Mouse (Mus musculus) embryonic fibroblast, embryonic 13.5 days (primary cell): ENCODE data around the gene Fhad1. TPM values are rescaled to one million over a fixed set of nuclear protein-coding genes. Genes with fewer than 3 reads are reported as not detected.

Source experiments
- H3K27ac ChIP-seq: 2 replicates; pipeline ENCODE4 v1.5.1; 2012; ENCODE audit warnings: low read length, control low read depth, inconsistent platforms; ENCODE audit not compliant: insufficient read depth
- H3K4me1 ChIP-seq: 2 replicates; pipeline ENCODE4 v1.6.1; 2011; ENCODE audit warnings: low read length; ENCODE audit not compliant: control insufficient read depth, insufficient read depth
- H3K4me3 ChIP-seq: 2 replicates; pipeline ENCODE4 v1.5.1; 2011; ENCODE audit warnings: mild to moderate bottlenecking, control low read depth, low read length; ENCODE audit not compliant: insufficient read depth
- CTCF ChIP-seq: IDR thresholded peaks from 2 replicates; pipeline ENCODE4 v1.5.1; 2011; ENCODE audit warnings: mild to moderate bottlenecking, control low read depth, low read length, moderate library complexity, borderline replicate concordance; ENCODE audit not compliant: insufficient read depth
- POLR2A ChIP-seq: IDR thresholded peaks from 2 replicates; pipeline ENCODE4 v1.6.1; 2011; ENCODE audit warnings: low read depth, mild to moderate bottlenecking, control low read depth, low read length, moderate library complexity
- polyA plus RNA-seq: library from polyadenylated mRNA; stranded (reverse); fragments of >200 nt; gene quantifications from 2 replicates; pipeline ENCODE4 v1.2.4, GENCODE M21; 2011; ENCODE audit warnings: low read depth; ENCODE audit not compliant: missing spikeins, insufficient read length

Gene Fhad1
- polyA plus RNA-seq, 1 experiment = not detected

DNA sequence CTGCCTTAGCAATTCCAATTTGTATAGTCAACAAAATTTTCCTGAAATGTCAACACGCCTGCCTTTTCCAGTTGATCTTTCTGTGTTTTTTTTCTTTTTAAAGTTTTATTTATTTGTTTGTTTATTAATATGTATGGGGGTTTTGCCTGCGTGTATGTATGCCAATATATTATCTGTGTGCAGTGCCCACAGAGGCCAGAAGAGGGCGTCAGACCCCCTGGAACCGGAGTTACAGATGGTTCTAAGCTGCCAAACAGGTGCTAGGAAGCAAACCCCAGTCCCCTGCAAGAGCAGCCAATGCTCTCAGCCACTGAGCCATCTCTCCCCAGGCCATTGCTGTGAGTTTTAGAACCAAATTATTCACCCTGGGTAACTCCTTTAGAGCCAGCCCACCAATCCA is 76.3 kb downstream of the Fhad1 start:
- TF ChIP-seq CTCF (no peak), POLR2A (no peak)

DNA sequence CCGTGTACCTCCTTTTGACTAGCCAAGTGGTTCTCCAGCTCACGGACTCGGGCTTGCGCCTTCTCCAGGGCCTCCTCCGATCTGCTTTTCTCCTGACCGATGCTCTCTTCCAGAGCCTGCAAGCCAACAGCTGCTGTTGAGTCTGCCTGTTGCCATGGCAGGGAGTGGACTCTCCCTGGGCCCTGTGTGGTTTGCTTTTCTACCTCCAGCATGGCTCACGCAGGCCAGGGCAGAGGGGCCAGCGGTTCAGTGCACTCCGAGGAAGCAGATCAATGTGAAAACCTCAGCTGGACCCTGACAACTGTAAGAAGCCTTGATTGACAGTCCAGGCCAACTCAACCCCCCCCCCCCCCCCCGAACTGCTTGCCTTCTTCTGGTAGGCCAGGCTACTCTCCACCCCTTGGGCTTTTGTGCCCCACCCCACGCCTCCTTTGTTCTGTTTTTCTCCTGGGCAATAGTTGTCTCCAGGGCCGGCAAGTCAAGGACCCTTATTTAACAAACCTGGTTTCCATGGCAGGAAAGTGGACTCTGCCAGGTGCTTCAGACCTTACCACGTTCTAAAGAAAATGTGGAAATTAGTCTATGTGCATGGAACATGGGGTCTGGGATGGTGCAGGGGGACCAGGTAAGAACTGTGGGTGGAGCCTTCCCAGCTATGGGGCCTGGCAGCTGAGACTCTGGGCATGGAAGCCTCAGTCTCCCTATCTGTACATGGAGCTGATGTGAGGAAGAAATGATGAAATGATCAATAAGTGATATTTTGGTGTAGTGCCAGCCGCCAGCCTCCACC is 81.9 kb downstream of the Fhad1 start:
- no peak overlapping the region for H3K27ac ChIP-seq
- H3K4me3 ChIP-seq = no peak overlapping the region
- TF ChIP-seq POLR2A = no peak
- H3K4me1 ChIP-seq = no peaks in the 10 kb centered on the region

More for the DNA sequence above, 76.3 kb downstream of the Fhad1 start:
- no peak overlapping the region for H3K27ac ChIP-seq
- no peak overlapping the region for H3K4me3 ChIP-seq
- no peaks in the 10 kb centered on the region for H3K4me1 ChIP-seq

DNA sequence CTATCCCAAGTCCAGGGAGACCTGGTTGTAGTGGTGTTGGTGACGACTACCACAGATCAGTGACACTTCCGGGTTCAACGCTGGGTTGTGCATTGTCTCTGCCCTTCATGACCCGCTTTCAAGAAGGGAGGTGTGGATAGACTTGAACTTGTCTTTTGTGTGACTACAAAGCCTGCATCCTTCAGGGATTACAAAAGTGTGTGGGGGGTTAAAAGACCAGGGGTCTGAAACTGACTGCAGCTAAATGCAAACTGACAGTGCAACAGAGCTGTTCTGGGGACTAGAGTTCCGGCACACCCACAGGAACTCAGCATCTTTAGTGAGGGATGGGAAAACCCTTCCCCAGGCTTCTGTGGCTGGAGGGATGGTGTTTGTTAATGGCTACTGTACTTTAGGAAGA is 83.4 kb downstream of the Fhad1 start:
- no peak for TF ChIP-seq CTCF
- no peak for TF ChIP-seq POLR2A
- H3K27ac ChIP-seq = no peak overlapping the region
- no peak overlapping the region for H3K4me3 ChIP-seq
- H3K4me1 ChIP-seq = no peaks in the 10 kb centered on the region

DNA sequence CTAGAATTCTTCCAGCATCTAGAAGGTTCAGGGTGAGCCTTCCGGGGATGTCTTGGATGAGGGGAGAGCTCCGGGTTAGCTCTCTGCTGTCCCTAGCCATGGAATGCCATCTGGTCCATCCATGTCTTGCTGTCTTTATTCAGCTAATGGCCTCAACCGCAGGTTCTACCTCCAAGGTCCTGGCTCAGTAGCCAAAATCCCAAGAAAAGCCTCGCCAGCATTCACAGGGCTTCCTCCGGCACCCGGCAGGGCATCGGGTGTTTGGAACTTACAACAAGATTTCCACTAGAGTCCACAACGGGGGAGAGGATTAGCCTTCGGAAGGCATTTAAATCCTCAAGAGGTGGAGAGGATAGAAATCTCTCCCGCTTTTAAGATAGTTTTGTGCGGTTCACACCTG is 84.9 kb downstream of the Fhad1 start:
- Histone ChIP-seq H3K4me3 (no peak overlapping the region), H3K4me1 (peaks cover 5% of the 10 kb centered on the region; the same call in 1 of the 2 replicates), H3K27ac (no peak overlapping the region)
- no peak for TF ChIP-seq POLR2A

DNA sequence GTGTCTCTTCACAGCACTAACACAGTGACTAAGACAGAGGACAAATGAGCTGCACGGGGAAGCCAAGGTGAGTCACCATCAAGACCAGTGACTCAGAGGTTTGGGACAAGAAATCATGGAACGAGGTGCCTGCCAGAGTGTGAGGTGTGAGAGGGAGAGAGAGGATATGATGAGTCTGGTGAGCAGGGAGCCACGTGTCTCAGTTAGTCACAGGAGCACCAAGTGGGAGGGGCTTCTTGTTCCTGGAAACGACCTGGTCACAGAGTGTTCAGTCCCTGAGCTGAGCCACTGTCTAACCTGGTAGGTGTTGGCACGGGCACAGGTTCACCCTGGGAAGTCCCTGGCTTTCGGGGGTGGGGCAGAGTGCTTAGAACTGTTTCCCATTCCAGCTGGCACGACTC is 86.0 kb downstream of the Fhad1 start:
- H3K4me1 ChIP-seq = peaks cover 5% of the 10 kb centered on the region; the same call in 1 of the 2 replicates
- H3K4me3 ChIP-seq = no peak overlapping the region
- no peak overlapping the region for H3K27ac ChIP-seq
- no peak for TF ChIP-seq POLR2A
- TF ChIP-seq CTCF = no peak

DNA sequence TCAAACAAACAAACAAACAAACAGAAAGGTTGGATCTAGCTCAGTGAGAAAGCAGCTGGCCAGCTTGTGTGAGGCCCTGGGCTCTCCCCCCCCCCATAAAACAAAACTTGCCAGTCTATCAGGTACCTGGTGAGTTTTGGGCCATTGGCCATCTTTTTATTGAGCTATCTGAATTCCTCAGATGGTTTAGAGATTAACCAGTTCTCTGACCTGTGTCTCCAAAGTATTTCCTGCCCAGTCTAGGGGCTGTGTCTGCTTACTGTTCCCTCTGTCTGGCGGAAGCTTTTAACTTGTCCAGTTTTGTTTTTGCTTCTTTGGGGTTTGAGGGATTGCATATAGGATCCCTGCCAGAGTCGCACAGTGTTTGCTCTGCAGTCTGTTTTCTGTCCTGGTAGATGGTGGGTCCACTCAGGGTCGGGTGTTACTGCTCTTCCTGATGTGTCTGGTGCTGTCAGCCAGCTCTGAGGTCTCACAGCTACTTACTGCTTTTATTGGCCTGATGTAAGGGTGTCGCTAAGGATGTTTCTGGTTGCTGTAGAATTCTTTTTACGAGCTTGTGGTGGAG is 89.0 kb downstream of the Fhad1 start:
- Histone ChIP-seq H3K4me3 (no peak overlapping the region), H3K4me1 (peaks cover 5% of the 10 kb centered on the region; the same call in 1 of the 2 replicates), H3K27ac (no peak overlapping the region)
- TF ChIP-seq POLR2A (no peak), CTCF (no peak)

DNA sequence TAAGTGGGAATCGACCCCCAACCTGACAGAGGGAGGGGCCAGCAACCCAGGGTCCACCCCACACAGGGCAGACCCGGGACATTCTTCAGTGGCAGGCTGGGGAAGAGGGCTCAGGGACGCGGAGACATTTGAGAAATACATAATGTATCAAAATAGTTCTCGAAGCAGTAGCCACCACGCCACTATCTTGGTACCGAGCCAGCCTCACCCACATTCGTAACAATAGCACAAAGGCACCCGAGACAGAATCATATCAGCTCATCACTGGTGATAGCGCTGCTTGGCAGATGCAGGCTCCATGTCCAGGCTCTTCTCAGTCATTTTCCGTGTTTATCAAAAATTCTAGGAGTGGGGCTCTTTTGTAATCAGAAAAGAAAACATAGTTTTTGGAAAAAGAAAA is 90.9 kb downstream of the Fhad1 start:
- Histone ChIP-seq H3K4me1 (peaks cover 5% of the 10 kb centered on the region; the same call in 1 of the 2 replicates), H3K4me3 (no peak overlapping the region), H3K27ac (no peak overlapping the region)
- TF ChIP-seq POLR2A = no peak
- TF ChIP-seq CTCF = no peak

DNA sequence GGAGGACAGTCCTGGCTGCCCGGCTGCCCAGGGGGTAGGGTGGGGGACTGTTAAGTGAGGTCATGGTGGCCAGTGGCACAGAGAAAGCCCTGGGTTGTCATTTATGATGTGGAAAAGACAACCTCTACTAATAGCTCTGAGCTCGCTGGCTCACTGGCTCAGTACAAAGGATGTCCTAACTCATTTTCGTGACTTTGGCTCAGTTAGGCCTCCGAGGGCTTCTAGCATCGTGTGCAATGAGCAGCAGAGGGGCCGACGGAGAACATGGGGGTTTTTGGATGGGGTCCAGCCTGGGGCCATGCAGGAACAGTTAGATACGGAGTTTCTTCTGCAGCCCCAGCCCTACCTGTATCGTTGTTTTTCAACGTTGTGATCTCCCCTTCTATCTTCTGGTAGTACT is 94.5 kb downstream of the Fhad1 start:
- H3K4me1 ChIP-seq = no peaks in the 10 kb centered on the region
- TF ChIP-seq POLR2A = no peak
- no peak for TF ChIP-seq CTCF
- no peak overlapping the region for H3K27ac ChIP-seq

DNA sequence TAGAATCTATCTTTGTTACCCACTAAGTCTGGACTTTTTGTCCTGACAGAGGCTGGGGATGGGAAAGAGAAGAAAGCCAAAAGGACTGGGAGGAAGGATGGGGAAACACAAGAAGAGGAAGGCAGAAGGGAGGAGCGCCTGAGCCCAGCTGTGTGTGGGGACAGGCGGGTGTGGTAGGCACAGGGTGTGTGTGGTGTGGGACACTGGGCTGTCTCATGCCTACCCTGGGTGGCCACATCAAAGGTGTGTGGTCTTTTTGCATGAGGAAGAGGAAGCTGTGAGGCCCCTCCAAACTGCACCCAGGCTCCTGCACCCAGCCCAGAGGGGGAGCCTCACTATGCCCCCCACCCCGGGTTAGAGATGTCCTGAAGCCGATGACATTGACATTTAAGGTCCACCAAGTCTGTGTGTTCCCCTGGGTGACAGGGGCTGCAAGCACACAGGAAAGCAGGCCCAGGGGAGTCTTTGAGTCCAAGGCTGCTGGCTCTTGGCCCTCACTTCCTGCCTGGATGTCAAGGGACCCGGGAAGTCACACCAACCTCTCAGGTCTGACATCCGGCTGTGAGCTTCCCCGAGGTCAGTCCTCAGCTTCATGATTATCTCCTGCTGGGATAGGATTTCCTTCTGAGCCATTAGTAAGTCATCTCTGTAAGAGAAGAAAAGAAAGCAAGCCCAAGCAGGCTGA is 97.0 kb downstream of the Fhad1 start:
- H3K4me3 ChIP-seq = no peak overlapping the region
- TF ChIP-seq CTCF (no peak), POLR2A (no peak)
- H3K4me1 ChIP-seq = no peaks in the 10 kb centered on the region
- H3K27ac ChIP-seq = no peak overlapping the region

More for the DNA sequence above, 94.5 kb downstream of the Fhad1 start:
- H3K4me3 ChIP-seq = no peak overlapping the region

DNA sequence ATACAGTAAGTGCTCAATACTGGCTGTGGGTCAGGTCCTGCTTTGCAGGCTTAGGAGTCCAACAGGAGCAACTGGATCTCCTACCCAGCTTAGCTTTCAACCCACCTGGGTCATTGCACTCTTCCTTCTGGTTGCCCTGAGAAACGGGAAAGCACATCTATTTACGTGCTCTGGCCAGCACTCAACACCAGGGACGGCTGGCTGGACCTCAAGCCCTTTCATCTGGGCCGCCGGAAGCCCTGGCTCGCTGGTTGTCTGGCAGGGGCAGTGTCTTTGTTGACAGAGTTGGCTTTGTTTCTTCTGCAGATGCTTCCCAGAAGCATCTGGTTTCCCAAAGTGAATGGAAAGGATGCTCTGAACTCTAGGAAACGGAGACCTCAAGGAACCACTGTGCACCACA is 100.8 kb downstream of the Fhad1 start:
- Histone ChIP-seq H3K27ac (no peak overlapping the region), H3K4me3 (no peak overlapping the region), H3K4me1 (no peaks in the 10 kb centered on the region)
- TF ChIP-seq POLR2A (no peak), CTCF (no peak)
